Mouse (Mus musculus) small intestine, adult 2 months (tissue): ENCODE results near the gene Mvb12b. TPM values are rescaled to one million over a fixed set of nuclear protein-coding genes. Genes with fewer than 3 reads are reported as not detected.

Source experiments
- H3K27ac ChIP-seq: fragments of 200-500 bp; 2 replicates; pipeline ENCODE4 v1.5.1; 2012; ENCODE audit warnings: low read depth, low read length, control low read depth, inconsistent platforms; ENCODE audit not compliant: insufficient read depth
- H3K27me3 ChIP-seq: fragments of 200-500 bp; 2 replicates; pipeline ENCODE4 v1.6.1; 2012; ENCODE audit warnings: mild to moderate bottlenecking, moderate library complexity, low read length, inconsistent platforms; ENCODE audit not compliant: control insufficient read depth, insufficient read depth
- H3K36me3 ChIP-seq: fragments of 200-500 bp; 2 replicates; pipeline ENCODE4 v1.6.1; 2012; ENCODE audit warnings: mild to moderate bottlenecking, low read length, control low read depth, inconsistent platforms; ENCODE audit not compliant: control insufficient read depth, insufficient read depth
- H3K4me1 ChIP-seq: fragments of 200-500 bp; 2 replicates; pipeline ENCODE4 v1.6.1; 2012; ENCODE audit warnings: low read length, inconsistent platforms, mixed read lengths; ENCODE audit not compliant: control insufficient read depth, insufficient read depth, insufficient read length
- H3K4me3 ChIP-seq: fragments of 200-500 bp; 2 replicates; pipeline ENCODE4 v1.5.1; 2012; ENCODE audit warnings: low read depth, mild to moderate bottlenecking, control low read depth, inconsistent platforms, low read length, moderate library complexity
- CTCF ChIP-seq: fragments of 200-500 bp; IDR thresholded peaks from 2 replicates; pipeline ENCODE4 v1.5.1; 2012; ENCODE audit warnings: low read depth, mild to moderate bottlenecking, control low read depth, inconsistent platforms, low read length, moderate library complexity, mixed read lengths; ENCODE audit not compliant: insufficient replicate concordance, insufficient read length; ENCODE audit errors: extremely low read depth
- POLR2A ChIP-seq: fragments of 200-500 bp; IDR thresholded peaks from 2 replicates; pipeline ENCODE4 v1.6.1; 2012; ENCODE audit warnings: low read depth, mild to moderate bottlenecking, control low read depth, inconsistent platforms, low read length, moderate library complexity
- WGBS: fragments of 180-500 bp; shearing (Covaris S2); methylation state at CpG from one replicate; pipeline ENCODE4 v1.1.7; 2018; 5-methylcytosine and 5-hydroxymethylcytosine counted together
- polyA plus RNA-seq: library from polyadenylated mRNA; depleted of rRNA; stranded (reverse); fragments of >200 nt; gene quantifications from 2 replicates; pipeline ENCODE4 v1.2.3, GENCODE M21; 2012

The Mvb12b gene
- polyA plus RNA-seq, 1 experiment = 7.9 TPM

- TF ChIP-seq POLR2A = no peak
- no peak for TF ChIP-seq CTCF
Observed at GRCm38 (mm10) chr2:33875594-33875993, 12.2 kb downstream of the Mvb12b start.

GRCm38 (mm10) chr2:33874856-33875576 lies 12.7 kb downstream of the Mvb12b start:
- no peaks in the 10 kb centered on the region for H3K27me3 ChIP-seq
- peaks cover 7% of the 10 kb centered on the region; the same call in 1 of the 2 replicates for H3K4me1 ChIP-seq
- H3K27ac ChIP-seq = no peak overlapping the region
- no peaks in the 10 kb centered on the region for H3K36me3 ChIP-seq
- H3K4me3 ChIP-seq = no peak overlapping the region
- TF ChIP-seq POLR2A (no peak), CTCF (no peak)
- WGBS = 88% methylated on average over 10 of the region's 10 CpGs

More at GRCm38 (mm10) chr2:33875594-33875993, 12.2 kb downstream of the Mvb12b start:
- H3K27me3 ChIP-seq = no peaks in the 10 kb centered on the region
- no peak overlapping the region for H3K4me3 ChIP-seq
- H3K27ac ChIP-seq = no peak overlapping the region
- H3K36me3 ChIP-seq = no peaks in the 10 kb centered on the region
- 83% methylated on average over 12 of the region's 12 CpGs for WGBS
- H3K4me1 ChIP-seq = peaks cover 7% of the 10 kb centered on the region; the same call in 1 of the 2 replicates

- TF ChIP-seq CTCF (no peak), POLR2A (no peak)
- Histone ChIP-seq H3K4me3 (no peak overlapping the region), H3K36me3 (no peaks in the 10 kb centered on the region), H3K27me3 (no peaks in the 10 kb centered on the region), H3K4me1 (peaks cover 11% of the 10 kb centered on the region), H3K27ac (no peak overlapping the region)
- WGBS = 76% methylated on average over 5 of the region's 5 CpGs
Observed at GRCm38 (mm10) chr2:33874367-33874766, 13.4 kb downstream of the Mvb12b start.

GRCm38 (mm10) chr2:33873501-33873900 lies 14.2 kb downstream of the Mvb12b start:
- H3K4me1 ChIP-seq = peaks cover 11% of the 10 kb centered on the region
- no peak for TF ChIP-seq POLR2A
- TF ChIP-seq CTCF = no peak
- 79% methylated on average over 8 of the region's 8 CpGs for WGBS

GRCm38 (mm10) chr2:33872841-33873271 lies 14.9 kb downstream of the Mvb12b start:
- Histone ChIP-seq H3K27me3 (no peaks in the 10 kb centered on the region), H3K4me3 (no peak overlapping the region), H3K4me1 (peaks cover 11% of the 10 kb centered on the region), H3K27ac (peak overlapping the region; percentile 12; the same call in 1 of the 2 replicates), H3K36me3 (no peaks in the 10 kb centered on the region)
- TF ChIP-seq CTCF (no peak), POLR2A (no peak)
- 75% methylated on average over 8 of the region's 8 CpGs for WGBS

More at GRCm38 (mm10) chr2:33873501-33873900, 14.2 kb downstream of the Mvb12b start:
- H3K36me3 ChIP-seq = no peaks in the 10 kb centered on the region
- H3K4me3 ChIP-seq = no peak overlapping the region
- no peak overlapping the region for H3K27ac ChIP-seq
- H3K27me3 ChIP-seq = no peaks in the 10 kb centered on the region

GRCm38 (mm10) chr2:33871181-33871520 lies 16.6 kb downstream of the Mvb12b start:
- no peaks in the 10 kb centered on the region for H3K36me3 ChIP-seq
- TF ChIP-seq POLR2A = no peak
- H3K27ac ChIP-seq = peak overlapping the region; percentile 47
- no peak overlapping the region for H3K4me3 ChIP-seq
- peaks cover 11% of the 10 kb centered on the region for H3K4me1 ChIP-seq
- no peaks in the 10 kb centered on the region for H3K27me3 ChIP-seq
- 92% methylated on average over 4 of the region's 4 CpGs for whole genome bisulfite sequencing

GRCm38 (mm10) chr2:33870369-33871180 lies 17.2 kb downstream of the Mvb12b start:
- Histone ChIP-seq H3K27me3 (no peaks in the 10 kb centered on the region), H3K36me3 (no peaks in the 10 kb centered on the region), H3K27ac (peak overlapping the region; percentile 59), H3K4me3 (no peak overlapping the region), H3K4me1 (peaks cover 11% of the 10 kb centered on the region)
- TF ChIP-seq POLR2A (no peak), CTCF (no peak)
- WGBS = 59% methylated on average over 17 of the region's 17 CpGs
